Mouse (Mus musculus): Measurements from ENCODE around the gene Apoo. TPM values are rescaled to one million over a fixed set of nuclear protein-coding genes. Genes with fewer than 3 reads are reported as not detected.
"Not testable (repeated sequence)": the region's sequence is repeated elsewhere in the genome, so short reads cannot be mapped to it uniquely, and the experiment has no call there.

Gene Apoo
- polyA plus RNA-seq, 1 experiment from 2014 or later = 123 TPM

- Histone ChIP-seq H3K36me3 (ENCODE audit: control insufficient read depth, insufficient read depth, low read length) (no peaks in the 10 kb centered on the region), H3K4me3 (ENCODE audit: low read depth, low read length) (no peak overlapping the region), H3K4me1 (replicated peaks; ENCODE audit: control insufficient read depth, insufficient read depth, low read length) (no peaks in the 10 kb centered on the region), H3K27ac (ENCODE audit: low read depth, low read length) (no peak overlapping the region), H3K9me3 (ENCODE audit: control insufficient read depth, low read length) (no peaks in the 10 kb centered on the region), H3K9ac (ENCODE audit: low read depth, low read length) (no peak overlapping the region), H3K27me3 (ENCODE audit: control insufficient read depth, insufficient read depth, low read length) (peaks cover 4% of the 10 kb centered on the region; the same call in 1 of the 2 replicates), H3K4me2 (replicated peaks; ENCODE audit: low read depth, low read length) (no peak overlapping the region)
- ATAC-seq (ENCODE audit: low FRiP score) (no peak), DNase-seq (ENCODE audit: low spot score) (peak; percentile 12)
- 95% methylated on average over 2 of the region's 2 CpGs for WGBS
Observed at GRCm38 (mm10) chrX:94420210-94420609, 53.3 kb downstream of the Apoo start.

- no peak overlapping the region for H3K4me3 ChIP-seq (ENCODE audit: low read depth, low read length)
- no peak overlapping the region for H3K27ac ChIP-seq (ENCODE audit: low read depth, low read length)
- DNase-seq (ENCODE audit: low spot score) (peak; percentile 53), ATAC-seq (ENCODE audit: low FRiP score) (0 out of 2 replicates have a peak, but pooled peaks have one; percentile 51)
- no peaks in the 10 kb centered on the region for H3K36me3 ChIP-seq (ENCODE audit: control insufficient read depth, insufficient read depth, low read length)
- H3K27me3 ChIP-seq (ENCODE audit: control insufficient read depth, insufficient read depth, low read length) = peaks cover 2% of the 10 kb centered on the region; the same call in 1 of the 2 replicates
- WGBS = 45% methylated on average over 9 of the region's 9 CpGs
- no peaks in the 10 kb centered on the region for H3K9me3 ChIP-seq (ENCODE audit: control insufficient read depth, low read length)
- no peak overlapping the region for H3K9ac ChIP-seq (ENCODE audit: low read depth, low read length)
- no peak overlapping the region for H3K4me2 ChIP-seq (replicated peaks; ENCODE audit: low read depth, low read length)
- no peaks in the 10 kb centered on the region for H3K4me1 ChIP-seq (replicated peaks; ENCODE audit: control insufficient read depth, insufficient read depth, low read length)
Observed at GRCm38 (mm10) chrX:94431548-94432375, 64.8 kb downstream of the Apoo start.

GRCm38 (mm10) chrX:94445427-94445826 is 78.5 kb downstream of the Apoo start:
- not testable (repeated sequence) for H3K4me2 ChIP-seq (replicated peaks; ENCODE audit: low read depth, low read length); H3K9ac ChIP-seq (ENCODE audit: low read depth, low read length); H3K36me3 ChIP-seq (ENCODE audit: control insufficient read depth, insufficient read depth, low read length); H3K27me3 ChIP-seq (ENCODE audit: control insufficient read depth, insufficient read depth, low read length); ATAC-seq (ENCODE audit: low FRiP score); DNase-seq (ENCODE audit: low spot score); H3K4me1 ChIP-seq (replicated peaks; ENCODE audit: control insufficient read depth, insufficient read depth, low read length); H3K9me3 ChIP-seq (ENCODE audit: control insufficient read depth, low read length); H3K4me3 ChIP-seq (ENCODE audit: low read depth, low read length); H3K27ac ChIP-seq (ENCODE audit: low read depth, low read length)
- WGBS = no CpG with 5 or more reads among the region's 3 CpGs

GRCm38 (mm10) chrX:94446021-94446420 is 79.1 kb downstream of the Apoo start:
- WGBS = 100% methylated on average over 2 of the region's 2 CpGs
- H3K4me2 ChIP-seq (replicated peaks; ENCODE audit: low read depth, low read length); H3K9me3 ChIP-seq (ENCODE audit: control insufficient read depth, low read length); H3K4me3 ChIP-seq (ENCODE audit: low read depth, low read length); H3K27ac ChIP-seq (ENCODE audit: low read depth, low read length); H3K27me3 ChIP-seq (ENCODE audit: control insufficient read depth, insufficient read depth, low read length); DNase-seq (ENCODE audit: low spot score); H3K36me3 ChIP-seq (ENCODE audit: control insufficient read depth, insufficient read depth, low read length); H3K9ac ChIP-seq (ENCODE audit: low read depth, low read length); H3K4me1 ChIP-seq (replicated peaks; ENCODE audit: control insufficient read depth, insufficient read depth, low read length); ATAC-seq (ENCODE audit: low FRiP score): not testable (repeated sequence)

GRCm38 (mm10) chrX:94450047-94450881 is 83.3 kb downstream of the Apoo start:
- not testable (repeated sequence) for DNase-seq (ENCODE audit: low spot score); H3K27me3 ChIP-seq (ENCODE audit: control insufficient read depth, insufficient read depth, low read length); H3K4me1 ChIP-seq (replicated peaks; ENCODE audit: control insufficient read depth, insufficient read depth, low read length); H3K4me2 ChIP-seq (replicated peaks; ENCODE audit: low read depth, low read length); H3K9ac ChIP-seq (ENCODE audit: low read depth, low read length); H3K4me3 ChIP-seq (ENCODE audit: low read depth, low read length); H3K9me3 ChIP-seq (ENCODE audit: control insufficient read depth, low read length); H3K27ac ChIP-seq (ENCODE audit: low read depth, low read length); H3K36me3 ChIP-seq (ENCODE audit: control insufficient read depth, insufficient read depth, low read length)
- ATAC-seq (ENCODE audit: low FRiP score) = peak; percentile 80
- no CpG with 5 or more reads among the region's 7 CpGs for WGBS

GRCm38 (mm10) chrX:94459346-94459745 is 92.4 kb downstream of the Apoo start:
- H3K9ac ChIP-seq (ENCODE audit: low read depth, low read length) = no peak overlapping the region
- no peaks in the 10 kb centered on the region for H3K36me3 ChIP-seq (ENCODE audit: control insufficient read depth, insufficient read depth, low read length)
- ATAC-seq (ENCODE audit: low FRiP score) (no peak), DNase-seq (ENCODE audit: low spot score) (no peak)
- peaks cover 7% of the 10 kb centered on the region; the same call in 1 of the 2 replicates for H3K27me3 ChIP-seq (ENCODE audit: control insufficient read depth, insufficient read depth, low read length)
- no peak overlapping the region for H3K4me3 ChIP-seq (ENCODE audit: low read depth, low read length)
- H3K4me1 ChIP-seq (replicated peaks; ENCODE audit: control insufficient read depth, insufficient read depth, low read length) = no peaks in the 10 kb centered on the region
- no peaks in the 10 kb centered on the region for H3K9me3 ChIP-seq (ENCODE audit: control insufficient read depth, low read length)
- no peak overlapping the region for H3K27ac ChIP-seq (ENCODE audit: low read depth, low read length)
- WGBS = 78% methylated on average over 4 of the region's 4 CpGs
- H3K4me2 ChIP-seq (replicated peaks; ENCODE audit: low read depth, low read length) = no peak overlapping the region

GRCm38 (mm10) chrX:94461513-94461912 is 94.6 kb downstream of the Apoo start:
- peak; percentile 38; the same call in 1 of the 2 replicates for ATAC-seq (ENCODE audit: low FRiP score)
- H3K36me3 ChIP-seq (ENCODE audit: control insufficient read depth, insufficient read depth, low read length); H3K4me1 ChIP-seq (replicated peaks; ENCODE audit: control insufficient read depth, insufficient read depth, low read length); H3K4me2 ChIP-seq (replicated peaks; ENCODE audit: low read depth, low read length); DNase-seq (ENCODE audit: low spot score); H3K27me3 ChIP-seq (ENCODE audit: control insufficient read depth, insufficient read depth, low read length); H3K27ac ChIP-seq (ENCODE audit: low read depth, low read length); H3K4me3 ChIP-seq (ENCODE audit: low read depth, low read length); H3K9ac ChIP-seq (ENCODE audit: low read depth, low read length); H3K9me3 ChIP-seq (ENCODE audit: control insufficient read depth, low read length): not testable (repeated sequence)
- WGBS = 63% methylated on average over 1 of the region's 3 CpGs

GRCm38 (mm10) chrX:94462604-94463429 is 95.9 kb downstream of the Apoo start:
- not testable (repeated sequence) for H3K9ac ChIP-seq (ENCODE audit: low read depth, low read length); H3K4me2 ChIP-seq (replicated peaks; ENCODE audit: low read depth, low read length); H3K4me1 ChIP-seq (replicated peaks; ENCODE audit: control insufficient read depth, insufficient read depth, low read length); H3K9me3 ChIP-seq (ENCODE audit: control insufficient read depth, low read length); H3K4me3 ChIP-seq (ENCODE audit: low read depth, low read length); DNase-seq (ENCODE audit: low spot score); H3K36me3 ChIP-seq (ENCODE audit: control insufficient read depth, insufficient read depth, low read length); H3K27me3 ChIP-seq (ENCODE audit: control insufficient read depth, insufficient read depth, low read length); H3K27ac ChIP-seq (ENCODE audit: low read depth, low read length)
- no CpG with 5 or more reads among the region's 7 CpGs for WGBS
- ATAC-seq (ENCODE audit: low FRiP score) = peak; percentile 86

Measured in hindbrain, embryonic 11.5 days (tissue).